Mouse (Mus musculus): ENCODE measurements at regions not wholly inside any gene's neighbourhood (a gene's known extent, or its start where the extent isn't known, plus 50 kb on each side); places are given as distances from the start of the nearest gene placed in this dataset.

DNA sequence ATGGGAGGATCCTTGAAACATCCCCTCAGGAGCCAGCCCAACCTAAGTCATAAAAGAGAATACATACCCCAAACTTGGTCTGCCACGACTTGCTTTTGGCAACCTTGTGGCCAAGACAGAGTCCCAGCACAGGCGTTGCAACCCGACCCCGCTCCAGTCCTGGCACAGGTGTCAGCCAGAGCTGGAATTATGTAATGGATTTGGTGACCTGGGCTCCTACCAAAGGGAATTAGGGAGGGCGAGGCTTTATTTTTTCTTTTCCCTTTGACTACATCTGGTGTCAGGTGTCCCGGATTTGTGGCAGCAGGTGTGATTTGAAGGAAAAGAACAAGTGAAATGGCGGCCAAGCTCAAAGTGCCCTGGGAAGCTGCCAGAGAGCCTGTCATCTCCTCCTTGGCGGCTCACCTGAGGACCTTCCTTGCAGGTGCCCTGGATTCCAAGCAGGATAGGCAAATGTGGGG is 212.9 kb downstream of the Mef2c start:
- peak; percentile 70 for DNase-seq

DNA sequence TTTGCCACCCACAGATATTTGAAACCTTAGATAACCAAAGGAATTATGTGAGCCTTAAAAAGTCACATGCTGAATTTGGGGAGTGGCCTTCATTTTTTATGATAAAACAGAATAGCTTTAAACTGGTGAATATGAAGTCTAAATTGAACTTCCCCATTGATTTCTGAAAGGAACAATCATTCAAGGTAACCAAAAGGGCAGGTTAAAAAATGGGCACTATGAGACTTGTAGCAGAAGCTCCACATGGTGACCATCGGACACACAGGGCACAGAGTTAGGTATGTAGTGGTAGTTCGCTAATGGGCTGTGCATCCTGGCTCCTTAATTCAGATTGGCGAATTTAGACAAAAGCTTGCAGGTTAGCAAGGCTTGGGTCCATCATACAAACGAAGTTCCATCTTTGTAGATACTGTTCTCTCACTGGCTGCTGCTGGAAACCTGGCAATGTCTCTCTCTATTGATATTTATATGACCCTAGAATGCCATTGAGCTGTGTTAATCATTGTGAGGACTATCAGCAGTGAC is 213.9 kb downstream of the Mef2c start:
- DNase-seq: no peak

GRCm38 (mm10) chr13:83718431-83719410 is 214.9 kb downstream of the Mef2c start:
- DNase-seq: no peak

DNA sequence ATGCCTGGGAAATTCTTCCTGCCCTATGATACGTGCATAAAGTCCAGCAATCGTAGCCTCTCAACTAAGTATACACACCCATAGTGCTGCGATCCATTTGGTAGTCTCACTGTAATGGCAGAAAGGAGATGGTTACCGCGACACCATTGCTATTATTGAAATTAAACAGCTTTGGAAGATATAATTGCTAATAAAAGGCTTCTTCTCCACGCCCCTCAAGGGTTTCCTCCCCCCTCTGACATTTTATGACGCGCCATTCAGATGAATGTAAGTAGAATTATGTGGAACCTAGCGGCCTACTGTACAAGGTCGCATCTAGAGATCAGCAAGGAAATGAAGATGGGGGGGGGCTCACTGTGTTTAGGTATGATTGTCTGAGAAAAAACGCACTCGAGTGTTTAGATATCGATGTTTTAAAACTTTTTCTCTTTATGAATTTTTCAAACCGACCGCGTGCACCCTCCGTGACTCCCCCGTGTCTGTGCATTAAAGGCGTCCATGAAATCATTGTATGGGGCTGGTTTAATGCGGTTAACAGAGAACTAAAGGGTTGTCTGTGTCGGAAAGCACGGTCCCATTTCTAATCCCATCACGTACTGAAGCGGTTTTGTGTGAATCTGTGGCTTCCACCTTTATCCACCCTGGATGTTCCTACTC is 215.9 kb downstream of the Mef2c start:
- DNase-seq: no peak

GRCm38 (mm10) chr13:83720352-83720751 is 216.5 kb downstream of the Mef2c start:
- no peak for DNase-seq

- peak; percentile 80 for DNase-seq
Measured at GRCm38 (mm10) chr13:83720883-83721371, 217.1 kb downstream of the Mef2c start.

DNA sequence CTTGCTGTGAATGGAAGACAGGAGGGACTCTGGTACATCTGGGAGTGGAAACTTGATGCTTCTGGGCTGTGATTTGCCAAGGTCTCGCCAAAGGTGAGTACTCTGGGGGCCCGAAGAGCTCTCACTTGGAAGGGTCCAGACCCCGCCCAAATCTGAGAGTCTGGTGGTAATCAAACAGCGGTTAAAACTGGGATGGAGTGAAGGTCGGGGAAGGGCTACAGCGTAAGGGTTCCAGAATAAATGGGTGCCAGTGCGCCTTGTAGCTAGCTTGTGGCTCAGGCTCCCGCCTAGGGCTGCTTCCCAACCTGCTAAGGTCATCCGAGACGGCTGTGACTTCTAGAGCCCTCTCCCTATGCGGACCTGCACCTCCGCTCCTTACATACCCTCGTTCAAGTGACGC is 217.7 kb downstream of the Mef2c start:
- DNase-seq: peak; percentile 35

GRCm38 (mm10) chr13:83722241-83722640 is 218.4 kb downstream of the Mef2c start:
- DNase-seq: peak; percentile 57

- no peak for DNase-seq
Measured at GRCm38 (mm10) chr13:83722791-83723190, 219.0 kb downstream of the Mef2c start.

DNA sequence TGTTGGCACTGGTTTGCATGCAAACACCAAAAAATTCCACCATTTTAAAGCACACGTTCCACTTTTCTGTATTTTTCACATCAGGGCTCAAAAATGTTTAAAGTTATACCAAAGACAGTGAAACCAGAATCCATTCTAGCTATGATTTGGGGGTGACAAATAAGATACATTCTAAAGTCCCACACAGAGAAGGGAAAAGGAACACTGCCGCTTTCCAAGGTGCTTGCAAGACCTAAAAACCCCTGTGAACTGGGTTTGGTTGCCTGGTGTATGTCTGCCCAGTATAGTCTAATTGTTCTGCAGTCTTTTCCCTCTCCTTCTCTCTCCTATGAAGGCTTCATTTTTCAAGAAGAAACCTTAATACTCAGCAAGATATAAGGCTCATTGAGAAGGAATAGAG is 219.6 kb downstream of the Mef2c start:
- DNase-seq: no peak

DNA sequence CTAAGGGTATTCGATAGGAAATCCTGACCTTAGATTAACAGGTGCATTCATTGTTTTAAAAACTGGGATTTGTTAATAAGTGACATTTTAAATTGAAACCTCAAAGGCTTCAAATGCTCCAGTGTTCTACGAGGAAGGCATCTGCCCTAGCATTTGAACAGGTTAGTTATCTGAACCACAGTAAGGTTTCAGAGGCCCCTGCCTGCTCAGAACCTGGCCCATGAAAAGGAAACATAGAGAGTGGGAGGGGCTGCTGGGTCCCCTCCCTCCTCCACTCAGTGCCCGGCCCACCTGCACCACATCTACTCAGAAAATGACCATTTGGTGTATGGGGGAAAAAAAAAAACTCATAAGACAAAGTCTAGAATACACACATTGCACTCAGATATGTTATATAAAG is 220.4 kb downstream of the Mef2c start:
- DNase-seq: no peak

- peak; percentile 87 for DNase-seq
Measured at GRCm38 (mm10) chr13:83724995-83725394, 221.2 kb downstream of the Mef2c start.

GRCm38 (mm10) chr13:83725831-83726230 is 222.0 kb downstream of the Mef2c start:
- peak; percentile 20 for DNase-seq

- DNase-seq: no peak
Measured at GRCm38 (mm10) chr13:83726346-83726975, 222.6 kb downstream of the Mef2c start.

DNA sequence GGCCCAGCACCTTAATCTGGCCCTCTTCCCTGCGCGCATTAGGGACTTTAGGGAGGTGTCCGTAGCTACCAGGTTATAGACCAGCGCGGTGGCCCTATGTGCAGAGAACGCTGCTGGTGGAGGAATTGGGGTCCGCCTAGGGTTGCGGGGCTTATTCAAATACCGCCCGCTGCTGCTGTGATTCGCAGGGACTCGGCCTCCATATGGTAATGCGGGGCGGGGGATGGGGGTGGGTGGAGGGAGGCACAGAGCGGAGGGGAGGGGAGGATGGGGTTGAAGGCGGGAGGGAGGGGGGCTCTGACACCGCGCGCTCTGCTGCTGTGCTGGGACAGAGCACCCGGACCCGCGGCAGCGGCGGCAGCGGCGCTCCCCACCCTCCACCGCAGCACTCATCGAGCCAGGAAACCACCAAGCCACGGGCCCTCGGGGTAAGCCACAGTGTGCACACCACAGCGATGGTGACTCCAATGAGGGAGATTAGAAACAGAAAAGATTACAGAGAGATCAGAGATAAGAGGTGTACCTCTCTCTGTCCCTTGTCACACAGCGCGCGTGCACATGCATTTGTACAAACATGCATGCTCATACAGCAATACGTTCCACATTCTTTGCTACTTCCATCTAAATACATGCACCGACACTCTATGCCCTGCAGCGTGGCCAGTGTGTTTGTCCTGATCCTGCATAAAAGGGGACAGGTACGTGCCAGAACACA is 223.4 kb downstream of the Mef2c start:
- DNase-seq: peak; percentile 72

DNA sequence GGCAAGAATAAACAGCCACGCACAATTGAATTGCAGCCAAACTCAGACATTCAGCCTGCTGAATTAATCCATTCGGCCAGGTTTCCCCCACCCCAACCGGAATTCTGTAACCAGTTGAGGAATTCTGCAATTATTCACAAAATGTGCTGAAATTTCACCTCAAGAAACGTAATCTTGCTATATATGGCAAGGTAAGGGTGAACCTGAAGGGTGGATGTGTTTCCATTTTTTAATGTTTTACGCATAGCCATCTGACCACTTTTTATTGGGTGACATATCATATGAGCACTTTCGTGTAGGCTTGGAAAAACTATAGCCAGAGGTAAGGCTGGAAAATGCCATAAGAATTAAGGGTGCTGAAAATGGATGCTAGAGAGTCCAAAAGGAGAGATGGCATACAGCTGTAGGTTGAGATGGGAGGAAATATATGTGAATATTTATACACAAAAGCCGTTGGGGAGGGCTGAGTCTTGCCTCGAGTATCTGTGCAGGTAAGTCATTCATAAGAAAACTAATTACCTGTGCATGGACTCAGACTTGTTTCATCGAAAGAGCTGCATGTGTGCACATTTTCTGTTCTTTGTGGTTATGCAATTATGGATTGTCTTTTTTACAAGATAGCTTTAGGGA is 224.0 kb downstream of the Mef2c start:
- DNase-seq: no peak

DNA sequence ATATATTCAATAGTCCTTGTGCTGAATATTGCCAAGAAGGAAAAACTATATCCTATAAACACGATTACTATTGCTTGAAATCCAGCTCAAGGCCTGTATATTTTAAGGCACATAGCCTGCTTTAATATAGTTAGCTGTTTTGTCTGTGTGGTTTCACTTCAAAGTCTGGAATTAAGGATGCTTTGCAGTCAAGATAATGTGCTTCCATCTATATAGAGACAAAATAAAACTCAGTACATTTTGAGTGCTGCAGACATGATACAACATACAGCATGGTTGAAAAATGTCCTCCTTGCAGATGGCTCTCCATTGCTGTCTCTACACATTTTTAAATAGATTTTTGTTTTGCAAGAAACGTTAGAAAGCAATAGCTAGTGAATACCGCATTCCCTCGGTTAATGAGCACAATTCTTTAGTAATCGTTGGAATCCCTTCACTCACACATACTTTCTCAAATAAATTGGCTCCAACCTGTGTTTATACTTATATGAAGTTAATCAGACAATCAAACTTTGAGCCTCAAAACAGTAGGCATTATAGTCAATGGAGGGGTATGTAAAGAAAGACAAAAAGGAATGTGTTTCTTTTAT is 224.7 kb downstream of the Mef2c start:
- DNase-seq: no peak

DNA sequence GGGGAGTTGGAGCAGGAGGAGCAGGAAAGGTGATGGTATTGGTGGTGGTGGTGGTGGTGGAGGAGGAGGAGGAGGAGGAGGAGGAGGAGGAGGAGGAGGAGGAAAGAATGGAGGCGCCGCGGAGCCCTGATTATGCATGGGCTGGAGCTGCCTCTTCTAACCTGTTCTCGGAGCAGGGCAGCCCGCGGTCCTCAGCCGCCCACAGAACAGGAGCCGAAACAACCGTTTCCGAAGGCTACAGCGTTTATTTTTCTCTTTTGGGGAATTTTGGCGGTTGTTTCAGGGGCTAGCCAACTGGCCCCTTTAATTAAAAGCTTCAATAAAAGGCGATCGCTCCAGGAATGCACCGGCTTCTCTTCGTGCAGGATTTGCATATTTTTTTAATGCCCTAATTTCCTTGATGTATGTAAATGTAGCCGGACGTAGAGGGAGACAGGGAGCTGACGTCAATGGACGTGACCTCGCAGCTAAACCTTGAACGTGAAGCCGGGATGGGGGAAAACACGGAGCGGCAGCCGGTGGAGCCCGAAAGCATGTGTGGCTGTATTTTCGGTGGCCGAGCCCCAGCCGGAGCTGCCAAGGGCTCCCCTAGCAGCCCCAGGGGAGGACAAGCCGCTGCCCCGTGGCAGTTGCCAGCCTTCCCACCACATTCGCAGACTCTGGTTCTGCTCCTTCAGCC is 225.6 kb downstream of the Mef2c start:
- DNase-seq: peak; percentile 70

- no peak for DNase-seq
Measured at GRCm38 (mm10) chr13:83730155-83730712, 226.4 kb downstream of the Mef2c start.

GRCm38 (mm10) chr13:83730713-83731480 is 227.1 kb downstream of the Mef2c start:
- DNase-seq: peak; percentile 73

Data from right cerebral cortex, postnatal 4 days (tissue).